Mouse (Mus musculus) heart, adult 2 months (tissue): ENCODE results near the gene Ttll6.

Source experiments
- CTCF ChIP-seq: fragments of 200-600 bp; IDR thresholded peaks from 2 replicates; pipeline ENCODE4 v1.8.1; 2022; ENCODE audit warnings: antibody characterized with exemption, mild to moderate bottlenecking, moderate library complexity
- EP300 ChIP-seq: fragments of 200-500 bp; IDR thresholded peaks from 2 replicates; pipeline ENCODE4 v1.6.1; 2011; ENCODE audit warnings: low read depth, low read length, control low read depth; ENCODE audit not compliant: insufficient read depth
- POLR2A ChIP-seq: fragments of 200-500 bp; IDR thresholded peaks from 2 replicates; pipeline ENCODE4 v1.6.1; 2011; ENCODE audit warnings: mild to moderate bottlenecking, low read depth, low read length, control low read depth; ENCODE audit not compliant: insufficient read depth

- TF ChIP-seq POLR2A = no peak
- TF ChIP-seq CTCF = peak; percentile 90
- TF ChIP-seq EP300 = peak; percentile 50; the same call in 1 of the 2 replicates
Observed at GRCm38 (mm10) chr11:96093361-96093760, 40.2 kb upstream of the Ttll6 start.
